Mouse (Mus musculus) hindbrain, embryonic 13.5 days (tissue): ENCODE measurements at regions not wholly inside any gene's neighbourhood (a gene's known extent, or its start where the extent isn't known, plus 50 kb on each side); places are given as distances from the start of the nearest gene placed in this dataset.

Source experiments
- ATAC-seq: fragments of 200-750 bp; cut with Nextera tagmentation; 2 replicates; pipeline ENCODE4 v1.8.0; 2017; ENCODE audit warnings: moderate TSS enrichment; ENCODE audit not compliant: low FRiP score
- H3K27ac ChIP-seq: fragments of 300-500 bp; sonication (generic); 2 replicates; pipeline ENCODE4 v1.5.1; 2015; ENCODE audit warnings: inconsistent platforms, mild to moderate bottlenecking, moderate library complexity
- H3K27me3 ChIP-seq: fragments of 300-500 bp; sonication (generic); 2 replicates; pipeline ENCODE4 v1.6.1; 2015; ENCODE audit warnings: mild to moderate bottlenecking, inconsistent platforms
- H3K36me3 ChIP-seq: fragments of 300-500 bp; sonication (generic); 2 replicates; pipeline ENCODE4 v1.6.1; 2015; ENCODE audit warnings: mild to moderate bottlenecking, inconsistent platforms
- H3K4me1 ChIP-seq: fragments of 300-500 bp; sonication (generic); replicated peaks from 2 replicates; pipeline ENCODE4 v1.6.1; 2015; ENCODE audit warnings: inconsistent platforms
- H3K4me2 ChIP-seq: fragments of 300-500 bp; sonication (generic); 2 replicates; pipeline ENCODE4 v1.6.1; 2015; ENCODE audit warnings: inconsistent platforms, mild to moderate bottlenecking, moderate library complexity
- H3K4me3 ChIP-seq: fragments of 300-500 bp; sonication (generic); 2 replicates; pipeline ENCODE4 v1.5.1; 2015; ENCODE audit warnings: mild to moderate bottlenecking, inconsistent platforms
- H3K9ac ChIP-seq: fragments of 300-500 bp; sonication (generic); 2 replicates; pipeline ENCODE4 v1.6.1; 2015; ENCODE audit warnings: mild to moderate bottlenecking, inconsistent platforms
- H3K9me3 ChIP-seq: fragments of 300-500 bp; sonication (generic); 2 replicates; pipeline ENCODE4 v1.6.1; 2016; ENCODE audit warnings: inconsistent platforms
- WGBS: fragments of 180-500 bp; shearing (Covaris S2); methylation state at CpG from one replicate; pipeline ENCODE4 v1.1.7; 2015; 5-methylcytosine and 5-hydroxymethylcytosine counted together

- no peak for ATAC-seq
- no peaks in the 10 kb centered on the region for H3K9me3 ChIP-seq
- no peaks in the 10 kb centered on the region for H3K36me3 ChIP-seq
- no peaks in the 10 kb centered on the region for H3K27me3 ChIP-seq
- WGBS: 76% methylated on average over 4 of the region's 4 CpGs
- H3K27ac ChIP-seq: no peak overlapping the region
- no peak overlapping the region for H3K9ac ChIP-seq
- H3K4me1 ChIP-seq: no peaks in the 10 kb centered on the region
- no peak overlapping the region for H3K4me2 ChIP-seq
- H3K4me3 ChIP-seq: no peak overlapping the region
These were observed 311.8 kb upstream of the 4930412O13Rik start for GRCm38 (mm10) chr2:9569220-9569619.

- Histone ChIP-seq H3K9ac (no peak overlapping the region), H3K4me3 (no peak overlapping the region), H3K4me1 (no peaks in the 10 kb centered on the region), H3K9me3 (no peaks in the 10 kb centered on the region), H3K36me3 (no peaks in the 10 kb centered on the region), H3K4me2 (no peak overlapping the region), H3K27ac (no peak overlapping the region), H3K27me3 (no peaks in the 10 kb centered on the region)
- ATAC-seq: peak; percentile 72
- WGBS: 52% methylated on average over 6 of the region's 6 CpGs
These were observed 306.9 kb upstream of the 4930412O13Rik start for GRCm38 (mm10) chr2:9574196-9574595.

GRCm38 (mm10) chr2:9574651-9575050, 306.4 kb upstream of the 4930412O13Rik start:
- WGBS: 88% methylated on average over 5 of the region's 5 CpGs
- ATAC-seq: no peak
- H3K36me3 ChIP-seq: no peaks in the 10 kb centered on the region
- no peak overlapping the region for H3K4me2 ChIP-seq
- H3K9me3 ChIP-seq: no peaks in the 10 kb centered on the region
- no peaks in the 10 kb centered on the region for H3K27me3 ChIP-seq
- no peaks in the 10 kb centered on the region for H3K4me1 ChIP-seq
- H3K9ac ChIP-seq: no peak overlapping the region
- H3K27ac ChIP-seq: no peak overlapping the region
- no peak overlapping the region for H3K4me3 ChIP-seq

GRCm38 (mm10) chr2:9577868-9578267, 303.2 kb upstream of the 4930412O13Rik start:
- H3K27ac ChIP-seq: no peak overlapping the region
- no peak overlapping the region for H3K4me3 ChIP-seq
- H3K4me1 ChIP-seq: no peaks in the 10 kb centered on the region
- no peaks in the 10 kb centered on the region for H3K9me3 ChIP-seq
- no peaks in the 10 kb centered on the region for H3K27me3 ChIP-seq
- H3K9ac ChIP-seq: no peak overlapping the region
- WGBS: 85% methylated on average over 4 of the region's 4 CpGs
- no peaks in the 10 kb centered on the region for H3K36me3 ChIP-seq
- ATAC-seq: no peak
- H3K4me2 ChIP-seq: no peak overlapping the region

- H3K4me1 ChIP-seq: no peaks in the 10 kb centered on the region
- WGBS: 90% methylated on average over 3 of the region's 3 CpGs
- no peak overlapping the region for H3K4me3 ChIP-seq
These were observed 293.7 kb upstream of the 4930412O13Rik start for GRCm38 (mm10) chr2:9587389-9587788.

GRCm38 (mm10) chr2:9589200-9589599, 291.9 kb upstream of the 4930412O13Rik start:
- no peaks in the 10 kb centered on the region for H3K9me3 ChIP-seq
- H3K4me2 ChIP-seq: no peak overlapping the region
- no peaks in the 10 kb centered on the region for H3K27me3 ChIP-seq
- H3K4me1 ChIP-seq: no peaks in the 10 kb centered on the region
- no peaks in the 10 kb centered on the region for H3K36me3 ChIP-seq
- no peak overlapping the region for H3K9ac ChIP-seq
- H3K27ac ChIP-seq: no peak overlapping the region
- no peak overlapping the region for H3K4me3 ChIP-seq
- ATAC-seq: no peak

More at GRCm38 (mm10) chr2:9587389-9587788, 293.7 kb upstream of the 4930412O13Rik start:
- H3K9me3 ChIP-seq: no peaks in the 10 kb centered on the region
- no peak for ATAC-seq
- no peak overlapping the region for H3K9ac ChIP-seq
- H3K27me3 ChIP-seq: no peaks in the 10 kb centered on the region
- H3K27ac ChIP-seq: no peak overlapping the region
- H3K4me2 ChIP-seq: no peak overlapping the region
- no peaks in the 10 kb centered on the region for H3K36me3 ChIP-seq

GRCm38 (mm10) chr2:9592531-9592930, 288.5 kb upstream of the 4930412O13Rik start:
- WGBS: 82% methylated on average over 1 of the region's 1 CpGs
- no peaks in the 10 kb centered on the region for H3K9me3 ChIP-seq
- no peak overlapping the region for H3K9ac ChIP-seq
- H3K36me3 ChIP-seq: no peaks in the 10 kb centered on the region
- no peak overlapping the region for H3K4me3 ChIP-seq
- H3K4me1 ChIP-seq: no peaks in the 10 kb centered on the region
- H3K27ac ChIP-seq: no peak overlapping the region
- no peaks in the 10 kb centered on the region for H3K27me3 ChIP-seq
- no peak for ATAC-seq
- no peak overlapping the region for H3K4me2 ChIP-seq

DNA sequence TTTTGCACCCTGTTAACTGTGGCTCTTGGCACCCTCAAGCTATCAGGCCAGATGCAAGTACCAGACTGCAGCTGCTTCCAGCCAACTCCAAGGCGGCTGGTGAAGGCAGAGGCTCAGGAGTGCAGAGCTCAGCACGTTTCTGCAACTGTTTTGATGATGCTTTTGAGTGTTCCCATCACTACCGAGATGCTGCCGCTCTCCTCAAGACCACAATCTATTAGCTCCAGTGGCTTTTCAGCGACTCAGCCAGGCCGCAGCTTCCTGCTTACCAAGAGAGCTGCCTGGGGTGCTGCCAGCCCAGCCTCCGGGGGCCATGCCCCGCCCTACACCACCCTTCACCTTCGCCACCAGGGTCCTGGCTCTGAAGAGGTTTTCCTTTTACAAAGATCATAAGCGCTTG, 287.1 kb upstream of the 4930412O13Rik start:
- Histone ChIP-seq H3K27ac (no peak overlapping the region), H3K27me3 (no peaks in the 10 kb centered on the region), H3K36me3 (no peaks in the 10 kb centered on the region), H3K9me3 (no peaks in the 10 kb centered on the region), H3K4me1 (no peaks in the 10 kb centered on the region), H3K4me3 (no peak overlapping the region), H3K9ac (no peak overlapping the region), H3K4me2 (no peak overlapping the region)
- no peak for ATAC-seq
- 37% methylated on average over 10 of the region's 10 CpGs for WGBS

DNA sequence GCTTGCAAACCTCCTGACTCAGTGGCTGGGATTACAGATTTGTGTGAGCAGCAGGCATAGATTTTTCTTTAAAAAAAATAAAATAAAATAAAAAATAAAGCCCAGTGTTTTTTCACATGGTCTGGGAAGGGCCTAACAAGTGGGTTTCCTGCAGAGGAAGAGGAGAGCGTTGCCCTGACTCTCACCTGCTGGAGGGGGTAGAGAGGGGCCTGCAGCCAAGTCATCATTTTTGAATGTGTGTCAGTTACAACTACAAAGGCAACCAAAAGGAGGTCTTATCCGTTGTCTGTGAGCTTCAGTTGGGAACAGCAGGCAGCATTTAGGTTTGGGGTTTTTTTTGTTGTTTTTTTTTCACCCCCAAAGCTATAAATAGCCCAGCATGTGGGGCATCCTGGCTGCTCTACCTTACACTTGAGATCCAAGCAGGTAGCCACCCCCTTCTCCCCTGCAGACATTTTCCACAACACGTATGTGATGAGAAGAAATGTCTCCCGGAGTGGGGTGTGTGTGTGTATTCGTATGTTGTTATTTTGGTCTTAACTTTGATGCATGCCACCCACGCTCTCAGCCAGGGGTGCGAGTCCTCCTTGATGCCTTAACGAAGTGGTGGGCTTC, 285.7 kb upstream of the 4930412O13Rik start:
- Histone ChIP-seq H3K4me1 (no peaks in the 10 kb centered on the region), H3K36me3 (no peaks in the 10 kb centered on the region), H3K27me3 (no peaks in the 10 kb centered on the region), H3K4me2 (no peak overlapping the region), H3K9me3 (no peaks in the 10 kb centered on the region), H3K4me3 (no peak overlapping the region), H3K27ac (no peak overlapping the region), H3K9ac (no peak overlapping the region)
- no peak for ATAC-seq
- 73% methylated on average over 8 of the region's 8 CpGs for WGBS

GRCm38 (mm10) chr2:9596135-9596534, 284.9 kb upstream of the 4930412O13Rik start:
- H3K27ac ChIP-seq: no peak overlapping the region
- WGBS: 76% methylated on average over 12 of the region's 12 CpGs
- no peak overlapping the region for H3K4me2 ChIP-seq
- H3K36me3 ChIP-seq: no peaks in the 10 kb centered on the region
- no peaks in the 10 kb centered on the region for H3K27me3 ChIP-seq
- no peaks in the 10 kb centered on the region for H3K4me1 ChIP-seq
- no peak for ATAC-seq
- H3K9me3 ChIP-seq: no peaks in the 10 kb centered on the region
- H3K4me3 ChIP-seq: no peak overlapping the region
- no peak overlapping the region for H3K9ac ChIP-seq

DNA sequence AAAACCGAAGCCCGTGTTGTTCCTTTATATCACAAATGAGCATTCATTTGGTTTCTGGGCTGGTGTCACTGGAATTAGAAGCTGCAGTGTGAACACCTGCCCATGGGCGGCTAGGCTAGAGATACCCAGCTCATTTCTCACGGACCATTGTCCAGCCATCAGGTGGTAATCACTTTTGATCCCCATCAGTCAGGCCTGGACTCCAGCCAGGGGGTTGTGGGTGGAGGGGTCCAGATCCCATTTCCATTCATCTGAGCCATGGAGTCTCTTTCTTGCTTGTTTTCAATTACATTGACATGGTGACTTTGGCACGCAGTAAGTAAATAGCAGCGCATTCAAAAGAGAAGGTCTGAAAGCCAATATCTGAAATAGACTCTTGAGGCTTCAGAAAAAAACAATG, 276.1 kb upstream of the 4930412O13Rik start:
- H3K9ac ChIP-seq: no peak overlapping the region
- peaks cover 5% of the 10 kb centered on the region; the same call in 1 of the 2 replicates for H3K4me1 ChIP-seq
- no peak overlapping the region for H3K27ac ChIP-seq
- H3K9me3 ChIP-seq: no peaks in the 10 kb centered on the region
- H3K27me3 ChIP-seq: no peaks in the 10 kb centered on the region
- H3K36me3 ChIP-seq: no peaks in the 10 kb centered on the region
- H3K4me2 ChIP-seq: no peak overlapping the region
- H3K4me3 ChIP-seq: no peak overlapping the region
- peak; percentile 73 for ATAC-seq
- 47% methylated on average over 6 of the region's 6 CpGs for WGBS

DNA sequence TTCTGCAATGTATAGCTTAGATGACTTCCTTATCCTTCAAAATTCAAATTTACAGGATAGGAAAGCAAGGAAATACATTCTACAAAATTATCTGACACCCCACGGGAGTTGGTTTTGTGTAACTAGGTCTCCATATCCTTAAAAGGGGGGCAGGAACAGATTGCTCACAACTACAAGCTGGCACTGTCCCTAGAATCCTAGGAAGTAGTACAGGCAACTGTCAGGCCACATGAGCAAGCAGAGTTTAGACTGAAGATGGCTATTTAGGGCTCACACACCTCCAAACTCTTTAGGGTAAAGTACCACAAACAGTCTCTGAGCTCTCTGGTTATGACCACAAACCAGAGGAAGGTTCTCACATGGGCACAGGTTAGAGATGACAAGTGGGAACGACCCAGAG, 273.5 kb upstream of the 4930412O13Rik start:
- Histone ChIP-seq H3K27me3 (no peaks in the 10 kb centered on the region), H3K36me3 (no peaks in the 10 kb centered on the region), H3K27ac (no peak overlapping the region), H3K9me3 (no peaks in the 10 kb centered on the region), H3K4me3 (no peak overlapping the region), H3K9ac (no peak overlapping the region), H3K4me1 (peaks cover 5% of the 10 kb centered on the region; the same call in 1 of the 2 replicates), H3K4me2 (no peak overlapping the region)
- 88% methylated on average over 2 of the region's 2 CpGs for WGBS
- no peak for ATAC-seq

GRCm38 (mm10) chr2:9614415-9614814, 266.6 kb upstream of the 4930412O13Rik start:
- Histone ChIP-seq H3K4me3 (no peak overlapping the region), H3K9me3 (no peaks in the 10 kb centered on the region), H3K27me3 (no peaks in the 10 kb centered on the region), H3K36me3 (no peaks in the 10 kb centered on the region), H3K27ac (no peak overlapping the region), H3K9ac (no peak overlapping the region), H3K4me1 (no peaks in the 10 kb centered on the region), H3K4me2 (no peak overlapping the region)
- ATAC-seq: no peak
- WGBS: 95% methylated on average over 2 of the region's 2 CpGs
